Mouse (Mus musculus): Measurements from ENCODE around the gene Tldc1. TPM values are rescaled to one million over a fixed set of nuclear protein-coding genes. Genes with fewer than 3 reads are reported as not detected.

Tldc1 gene
- polyA plus RNA-seq, 1 experiment, result 10.8 TPM

DNA sequence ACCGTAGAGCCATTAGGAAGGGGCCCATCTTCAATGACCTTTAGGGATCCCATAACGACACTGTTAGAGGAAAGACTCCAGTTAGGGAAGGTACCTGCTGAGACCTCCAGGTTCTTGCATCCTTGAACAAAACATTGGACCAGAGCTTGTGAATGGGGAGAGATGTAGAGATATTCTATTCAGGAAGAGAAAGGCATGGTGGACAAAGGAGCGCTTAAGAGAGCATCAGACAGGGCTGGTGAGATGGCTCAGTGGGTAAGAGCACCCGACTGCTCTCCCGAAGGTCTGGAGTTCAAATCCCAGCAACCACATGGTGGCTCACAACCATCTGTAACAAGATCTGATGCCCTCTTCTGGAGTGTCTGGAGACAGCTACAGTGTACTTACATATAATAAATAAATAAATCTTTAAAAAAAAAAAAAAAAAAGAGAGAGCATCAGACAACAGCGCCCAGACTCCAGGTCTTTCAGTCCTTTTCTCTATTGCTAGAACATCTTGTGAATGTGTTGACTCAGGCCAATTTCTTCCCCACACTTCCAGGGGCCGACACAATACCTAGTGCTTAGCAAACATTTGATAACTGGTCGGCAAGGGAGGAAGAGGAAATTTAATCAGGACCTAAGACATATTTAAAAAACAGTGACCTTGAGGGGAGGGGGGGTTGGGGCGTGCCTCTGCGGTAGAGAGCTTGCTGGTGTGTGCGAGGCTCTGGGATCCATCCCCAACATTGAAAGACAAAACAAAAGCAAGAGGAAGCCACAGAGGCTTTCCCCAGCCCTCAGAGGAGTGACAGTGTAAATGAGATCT is 40.9 kb downstream of the Tldc1 start:
- 55% methylated on average over 11 of the region's 11 CpGs for WGBS
- Histone ChIP-seq H3K4me1 (ENCODE audit: control insufficient read depth, insufficient read depth, low read length) (no peaks in the 10 kb centered on the region), H3K4me3 (replicated peaks; ENCODE audit: extremely low read depth, low read depth, low read length) (no peak overlapping the region)
- no peak for TF ChIP-seq CTCF (IDR thresholded peaks at IDR 0.05; ENCODE audit: insufficient read depth, low read length)
- no peak for TF ChIP-seq POLR2A (IDR thresholded peaks at IDR 0.05; ENCODE audit: borderline replicate concordance, extremely low read depth, low read depth, low read length)
- no peak for DNase-seq

GRCm38 (mm10) chr8:119736348-119736917 is 41.8 kb downstream of the Tldc1 start:
- no peaks in the 10 kb centered on the region for H3K4me1 ChIP-seq (ENCODE audit: control insufficient read depth, insufficient read depth, low read length)
- no peak overlapping the region for H3K4me3 ChIP-seq (replicated peaks; ENCODE audit: extremely low read depth, low read depth, low read length)
- TF ChIP-seq CTCF (IDR thresholded peaks at IDR 0.05; ENCODE audit: insufficient read depth, low read length), result no peak
- TF ChIP-seq POLR2A (IDR thresholded peaks at IDR 0.05; ENCODE audit: borderline replicate concordance, extremely low read depth, low read depth, low read length), result no peak
- WGBS, result 85% methylated on average over 10 of the region's 10 CpGs
- DNase-seq, result no peak

DNA sequence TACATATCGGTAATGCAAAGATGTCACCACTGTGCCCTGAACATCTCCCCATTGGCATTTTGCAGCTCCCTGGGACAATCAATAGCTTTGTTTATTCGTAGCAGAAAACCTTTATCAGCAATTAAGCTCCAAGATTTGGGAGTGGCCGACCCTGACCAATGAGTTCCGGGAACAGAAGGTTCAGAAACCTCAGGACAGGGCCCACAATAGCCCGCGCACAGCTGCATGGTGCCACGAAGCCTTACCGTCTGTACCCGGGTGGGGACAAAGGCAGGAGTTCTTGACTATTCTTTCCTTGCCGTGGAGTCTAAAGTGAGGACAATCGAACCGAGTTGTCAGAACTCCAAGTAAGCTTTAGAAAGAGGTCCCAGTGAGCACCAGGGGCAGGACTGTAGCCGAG is 46.1 kb downstream of the Tldc1 start:
- DNase-seq, result no peak
- TF ChIP-seq POLR2A (IDR thresholded peaks at IDR 0.05; ENCODE audit: borderline replicate concordance, extremely low read depth, low read depth, low read length) (no peak), CTCF (IDR thresholded peaks at IDR 0.05; ENCODE audit: insufficient read depth, low read length) (no peak)
- Histone ChIP-seq H3K4me1 (ENCODE audit: control insufficient read depth, insufficient read depth, low read length) (no peaks in the 10 kb centered on the region), H3K4me3 (replicated peaks; ENCODE audit: extremely low read depth, low read depth, low read length) (no peak overlapping the region)
- 82% methylated on average over 13 of the region's 13 CpGs for WGBS

GRCm38 (mm10) chr8:119728351-119728895 is 49.8 kb downstream of the Tldc1 start:
- TF ChIP-seq CTCF (IDR thresholded peaks at IDR 0.05; ENCODE audit: insufficient read depth, low read length), result no peak
- TF ChIP-seq POLR2A (IDR thresholded peaks at IDR 0.05; ENCODE audit: borderline replicate concordance, extremely low read depth, low read depth, low read length), result no peak
- H3K4me1 ChIP-seq (ENCODE audit: control insufficient read depth, insufficient read depth, low read length), result peaks cover 2% of the 10 kb centered on the region; the same call in 1 of the 2 replicates
- no peak for DNase-seq
- 83% methylated on average over 8 of the region's 8 CpGs for WGBS
- no peak overlapping the region for H3K4me3 ChIP-seq (replicated peaks; ENCODE audit: extremely low read depth, low read depth, low read length)

DNA sequence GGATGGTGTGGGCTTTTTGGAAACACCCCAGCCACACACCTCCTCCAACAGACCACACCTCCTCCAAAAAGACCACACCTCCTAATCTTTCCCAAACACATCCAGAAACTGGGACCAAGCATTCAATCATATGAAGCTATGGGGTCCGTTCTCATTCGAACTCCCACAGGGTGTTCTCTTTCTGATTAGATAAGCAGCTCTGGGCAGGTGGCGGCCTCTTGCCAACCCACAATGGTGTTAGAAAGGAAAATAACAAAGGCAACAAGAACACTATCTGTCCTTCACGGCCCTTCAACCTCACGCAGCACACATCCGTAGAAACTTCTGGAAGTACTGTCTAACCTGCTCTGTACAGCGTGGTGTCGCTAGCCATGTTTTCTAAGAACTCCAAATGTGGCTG is 51.1 kb downstream of the Tldc1 start:
- 88% methylated on average over 8 of the region's 8 CpGs for WGBS
- TF ChIP-seq POLR2A (IDR thresholded peaks at IDR 0.05; ENCODE audit: borderline replicate concordance, extremely low read depth, low read depth, low read length) (no peak), CTCF (IDR thresholded peaks at IDR 0.05; ENCODE audit: insufficient read depth, low read length) (no peak)
- DNase-seq, result no peak
- Histone ChIP-seq H3K4me3 (replicated peaks; ENCODE audit: extremely low read depth, low read depth, low read length) (no peak overlapping the region), H3K4me1 (ENCODE audit: control insufficient read depth, insufficient read depth, low read length) (peaks cover 3% of the 10 kb centered on the region; the same call in 1 of the 2 replicates)

- Histone ChIP-seq H3K4me3 (replicated peaks; ENCODE audit: extremely low read depth, low read depth, low read length) (no peak overlapping the region), H3K4me1 (ENCODE audit: control insufficient read depth, insufficient read depth, low read length) (peaks cover 3% of the 10 kb centered on the region; the same call in 1 of the 2 replicates)
- TF ChIP-seq POLR2A (IDR thresholded peaks at IDR 0.05; ENCODE audit: borderline replicate concordance, extremely low read depth, low read depth, low read length) (no peak), CTCF (IDR thresholded peaks at IDR 0.05; ENCODE audit: insufficient read depth, low read length) (no peak)
- DNase-seq, result no peak
- WGBS, result 80% methylated on average over 6 of the region's 6 CpGs
Measured at GRCm38 (mm10) chr8:119724596-119724995, 53.6 kb downstream of the Tldc1 start.

DNA sequence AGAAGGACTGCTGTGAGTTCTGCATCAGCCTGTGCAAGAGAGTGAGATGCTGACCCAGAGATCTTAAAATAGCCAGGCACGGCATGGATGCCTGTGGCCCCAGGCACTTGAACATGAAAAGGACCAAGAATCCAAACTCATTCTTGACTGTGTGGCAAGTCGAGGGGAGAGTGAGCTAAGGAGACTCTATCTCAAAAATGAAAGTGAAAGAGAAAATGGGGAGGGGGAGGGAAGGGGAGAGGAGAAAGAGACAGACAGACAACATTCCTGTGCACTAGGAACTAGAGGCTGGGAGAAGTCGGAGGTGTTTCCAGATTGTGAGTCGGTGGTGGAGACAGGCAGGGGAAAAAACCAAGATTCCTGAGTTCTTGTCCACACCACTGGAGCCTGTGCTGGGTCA is 54.5 kb downstream of the Tldc1 start:
- 34% methylated on average over 4 of the region's 4 CpGs for WGBS
- TF ChIP-seq POLR2A (IDR thresholded peaks at IDR 0.05; ENCODE audit: borderline replicate concordance, extremely low read depth, low read depth, low read length), result no peak
- no peak for TF ChIP-seq CTCF (IDR thresholded peaks at IDR 0.05; ENCODE audit: insufficient read depth, low read length)
- H3K4me3 ChIP-seq (replicated peaks; ENCODE audit: extremely low read depth, low read depth, low read length), result no peak overlapping the region
- H3K4me1 ChIP-seq (ENCODE audit: control insufficient read depth, insufficient read depth, low read length), result peaks cover 3% of the 10 kb centered on the region; the same call in 1 of the 2 replicates
- no peak for DNase-seq

GRCm38 (mm10) chr8:119722348-119722747 is 55.9 kb downstream of the Tldc1 start:
- Histone ChIP-seq H3K4me3 (replicated peaks; ENCODE audit: extremely low read depth, low read depth, low read length) (no peak overlapping the region), H3K4me1 (ENCODE audit: control insufficient read depth, insufficient read depth, low read length) (peaks cover 9% of the 10 kb centered on the region)
- 69% methylated on average over 6 of the region's 6 CpGs for WGBS
- DNase-seq, result no peak
- TF ChIP-seq CTCF (IDR thresholded peaks at IDR 0.05; ENCODE audit: insufficient read depth, low read length), result no peak
- no peak for TF ChIP-seq POLR2A (IDR thresholded peaks at IDR 0.05; ENCODE audit: borderline replicate concordance, extremely low read depth, low read depth, low read length)

- 74% methylated on average over 12 of the region's 12 CpGs for WGBS
- DNase-seq, result no peak
- Histone ChIP-seq H3K4me3 (replicated peaks; ENCODE audit: extremely low read depth, low read depth, low read length) (no peak overlapping the region), H3K4me1 (ENCODE audit: control insufficient read depth, insufficient read depth, low read length) (peaks cover 26% of the 10 kb centered on the region)
- TF ChIP-seq POLR2A (IDR thresholded peaks at IDR 0.05; ENCODE audit: borderline replicate concordance, extremely low read depth, low read depth, low read length), result no peak
- TF ChIP-seq CTCF (IDR thresholded peaks at IDR 0.05; ENCODE audit: insufficient read depth, low read length), result no peak
Measured at GRCm38 (mm10) chr8:119719011-119719501, 59.2 kb downstream of the Tldc1 start.

Measured in lung, adult 2 months (tissue).